Mouse (Mus musculus) G1E (cell line): ENCODE measurements around the gene Obsl1. TPM values are rescaled to one million over a fixed set of nuclear protein-coding genes. Genes with fewer than 3 reads are reported as not detected.

ENCODE experiments used
- ATAC-seq: 2 replicates; pipeline ENCODE4 v1.8.0; 2016; ENCODE audit warnings: mild to moderate bottlenecking; ENCODE audit not compliant: insufficient number of reproducible peaks, poor library complexity, low FRiP score, severe bottlenecking; ENCODE audit errors: extremely low read depth
- DNase-seq: peaks from one replicate; pipeline ENCODE4 v3.0.0; 2012; ENCODE audit warnings: low spot score
- H3K27me3 ChIP-seq: 2 replicates; pipeline ENCODE4 v1.6.1; 2012; ENCODE audit warnings: mild to moderate bottlenecking, low read length, inconsistent platforms; ENCODE audit not compliant: insufficient read depth
- H3K36me3 ChIP-seq: replicated peaks from 2 replicates; pipeline ENCODE3; 2012; ENCODE audit warnings: mild to moderate bottlenecking, inconsistent platforms
- H3K4me1 ChIP-seq: 2 replicates; pipeline ENCODE4 v1.6.1; 2012; ENCODE audit warnings: low read depth, low read length, inconsistent platforms, mixed read lengths; ENCODE audit not compliant: insufficient read depth
- H3K4me3 ChIP-seq: 2 replicates; pipeline ENCODE4 v1.5.1; 2012; ENCODE audit warnings: low read depth, mild to moderate bottlenecking, inconsistent platforms, low read length, moderate library complexity, mixed read lengths
- H3K9me3 ChIP-seq: replicated peaks from 2 replicates; pipeline ENCODE4 v1.6.1; 2012; ENCODE audit warnings: inconsistent platforms
- CTCF ChIP-seq: IDR thresholded peaks from 2 replicates; pipeline ENCODE4 v1.5.1; 2012; ENCODE audit warnings: low read depth, low read length, inconsistent platforms, mixed read lengths
- GATA1 ChIP-seq: IDR thresholded peaks from 2 replicates; pipeline ENCODE4 v1.6.1; 2012; ENCODE audit warnings: borderline replicate concordance, low read length, inconsistent platforms, mixed read lengths
- GATA2 ChIP-seq: IDR thresholded peaks from 2 replicates; pipeline ENCODE4 v1.6.1; 2012; ENCODE audit warnings: low read depth, low read length, inconsistent platforms, borderline replicate concordance
- POLR2AphosphoS5 ChIP-seq: IDR thresholded peaks from 2 replicates; pipeline ENCODE4 v1.6.1; 2012; ENCODE audit warnings: low read depth, low read length, inconsistent platforms; ENCODE audit not compliant: insufficient replicate concordance
- TAL1 ChIP-seq: conservative IDR thresholded peaks from 2 replicates; pipeline ENCODE4 v1.6.1; 2012; ENCODE audit warnings: low read depth, low read length, inconsistent platforms, mixed read lengths
- polyA plus RNA-seq: library from polyadenylated mRNA; stranded (reverse); fragments of >175 nt; gene quantifications from 2 replicates; pipeline ENCODE4 v1.2.3, GENCODE M21; 2012
- total RNA-seq, 2 experiments: library from RNA; stranded (forward) in 1 of 2; stranded (reverse) in 1 of 2; fragments of 200-1000 nt in 1 of 2; fragments of >200 nt in 1 of 2; fragmentation: Nextera tagmentation in 1 of 2; gene quantifications; 2 replicates each; pipeline ENCODE4 v1.2.3; 2014 to 2017

Obsl1 gene
- total and polyA plus RNA-seq, 3 experiments, result 0.05 TPM; not detected in 2

- no peak for ATAC-seq
- H3K27me3 ChIP-seq, result no peaks in the 10 kb centered on the region
- H3K4me3 ChIP-seq, result no peak overlapping the region
- peaks cover 81% of the 10 kb centered on the region for H3K4me1 ChIP-seq
- TF ChIP-seq CTCF, result no peak
- no peak for TF ChIP-seq GATA1
- no peak for TF ChIP-seq TAL1
- no peak for TF ChIP-seq POLR2AphosphoS5
- no peak for TF ChIP-seq GATA2
- no peaks in the 10 kb centered on the region for H3K9me3 ChIP-seq
- no peak for DNase-seq
- H3K36me3 ChIP-seq, result peaks cover 69% of the 10 kb centered on the region
Observed at GRCm38 (mm10) chr1:75442171-75442570, 64.1 kb downstream of the Obsl1 start.

GRCm38 (mm10) chr1:75441471-75441996 is 64.7 kb downstream of the Obsl1 start:
- ATAC-seq (no peak), DNase-seq (no peak)
- no peaks in the 10 kb centered on the region for H3K9me3 ChIP-seq
- H3K4me1 ChIP-seq, result peaks cover 81% of the 10 kb centered on the region
- no peaks in the 10 kb centered on the region for H3K27me3 ChIP-seq
- H3K4me3 ChIP-seq, result no peak overlapping the region
- TF ChIP-seq POLR2AphosphoS5 (no peak), GATA2 (no peak), TAL1 (no peak), CTCF (no peak), GATA1 (no peak)
- H3K36me3 ChIP-seq, result peaks cover 73% of the 10 kb centered on the region

GRCm38 (mm10) chr1:75440661-75441060 is 65.6 kb downstream of the Obsl1 start:
- Histone ChIP-seq H3K4me1 (peaks cover 77% of the 10 kb centered on the region), H3K36me3 (peaks cover 73% of the 10 kb centered on the region), H3K4me3 (no peak overlapping the region), H3K27me3 (no peaks in the 10 kb centered on the region), H3K9me3 (no peaks in the 10 kb centered on the region)
- ATAC-seq (no peak), DNase-seq (no peak)
- no peak for TF ChIP-seq TAL1
- no peak for TF ChIP-seq CTCF
- TF ChIP-seq GATA2, result no peak
- no peak for TF ChIP-seq POLR2AphosphoS5
- TF ChIP-seq GATA1, result no peak

GRCm38 (mm10) chr1:75438782-75439181 is 67.5 kb downstream of the Obsl1 start:
- no peak overlapping the region for H3K4me3 ChIP-seq
- TF ChIP-seq POLR2AphosphoS5 (no peak), CTCF (no peak), GATA2 (no peak), TAL1 (no peak), GATA1 (no peak)
- DNase-seq (no peak), ATAC-seq (no peak)
- H3K36me3 ChIP-seq, result peaks cover 67% of the 10 kb centered on the region
- H3K9me3 ChIP-seq, result no peaks in the 10 kb centered on the region
- peaks cover 68% of the 10 kb centered on the region for H3K4me1 ChIP-seq
- peaks cover 8% of the 10 kb centered on the region for H3K27me3 ChIP-seq

- 0 out of 2 replicates have a peak, but pooled peaks have one; percentile 67 for TF ChIP-seq POLR2AphosphoS5
- TF ChIP-seq GATA1, result no peak
- no peak for TF ChIP-seq GATA2
- DNase-seq (peak; percentile 96), ATAC-seq (peak; percentile 97)
- Histone ChIP-seq H3K4me1 (peaks cover 46% of the 10 kb centered on the region), H3K4me3 (peak within 1 kb of the TSS; percentile 71), H3K27me3 (peaks cover 38% of the 10 kb centered on the region), H3K9me3 (no peaks in the 10 kb centered on the region), H3K36me3 (peaks cover 37% of the 10 kb centered on the region)
Observed at GRCm38 (mm10) chr1:75435475-75436328, 70.5 kb downstream of the Obsl1 start, which contains the start of gene Gmppa. TSS of gene Gmppa (plus strand) at chr1:75435930.

Other genes starting within 250 kb of the Obsl1 start
- gene Ptprn, start 241.9 kb downstream of the Obsl1 start, total RNA-seq (2014; fragmentation: Nextera tagmentation), result not detected in 2 replicates
- 0.11 TPM in 1 of 2 replicates, not detected in the other for gene Ptprn, start 241.9 kb downstream of the Obsl1 start, total RNA-seq (2017)
- 0.03 and 0.08 TPM in 2 replicates for gene Ptprn, start 241.9 kb downstream of the Obsl1 start, polyA plus RNA-seq
- gene Resp18, start 228.0 kb downstream of the Obsl1 start, total RNA-seq (2014; fragmentation: Nextera tagmentation), result not detected in 2 replicates
- gene Resp18, start 228.0 kb downstream of the Obsl1 start, total RNA-seq (2017), result not detected in 2 replicates
- gene Resp18, start 228.0 kb downstream of the Obsl1 start, polyA plus RNA-seq, result not detected in 2 replicates
- 56.3 and 73.7 TPM in 2 replicates for gene Dnpep, start 188.5 kb downstream of the Obsl1 start, total RNA-seq (2014; fragmentation: Nextera tagmentation)
- 38.7 and 47.2 TPM in 2 replicates for gene Dnpep, start 188.5 kb downstream of the Obsl1 start, total RNA-seq (2017)
- 69.4 and 79.0 TPM in 2 replicates for gene Dnpep, start 188.5 kb downstream of the Obsl1 start, polyA plus RNA-seq
- gene Des, start 146.1 kb downstream of the Obsl1 start, total RNA-seq (2014; fragmentation: Nextera tagmentation), result 12.9 and 19.0 TPM in 2 replicates
- 3.4 and 5.6 TPM in 2 replicates for gene Des, start 146.1 kb downstream of the Obsl1 start, total RNA-seq (2017)
- gene Des, start 146.1 kb downstream of the Obsl1 start, polyA plus RNA-seq, result 12.7 and 13.8 TPM in 2 replicates
- gene Speg, start 131.2 kb downstream of the Obsl1 start, total RNA-seq (2014; fragmentation: Nextera tagmentation), result 1.9 and 7.7 TPM in 2 replicates
- gene Speg, start 131.2 kb downstream of the Obsl1 start, total RNA-seq (2017), result 1.9 and 2.3 TPM in 2 replicates
- 10.3 and 12.6 TPM in 2 replicates for gene Speg, start 131.2 kb downstream of the Obsl1 start, polyA plus RNA-seq
- gene Gmppa, start 70.5 kb downstream of the Obsl1 start, total RNA-seq (2014; fragmentation: Nextera tagmentation), result 179 and 182 TPM in 2 replicates
- gene Gmppa, start 70.5 kb downstream of the Obsl1 start, total RNA-seq (2017), result 178 and 183 TPM in 2 replicates
- 328 and 349 TPM in 2 replicates for gene Gmppa, start 70.5 kb downstream of the Obsl1 start, polyA plus RNA-seq
- gene Asic4, start 56.0 kb downstream of the Obsl1 start, total RNA-seq (2014; fragmentation: Nextera tagmentation), result 1.1 and 2.9 TPM in 2 replicates
- 1.7 and 2.6 TPM in 2 replicates for gene Asic4, start 56.0 kb downstream of the Obsl1 start, total RNA-seq (2017)
- 8.7 and 8.8 TPM in 2 replicates for gene Asic4, start 56.0 kb downstream of the Obsl1 start, polyA plus RNA-seq
- 19.9 and 23.6 TPM in 2 replicates for gene Chpf, start 27.1 kb downstream of the Obsl1 start, total RNA-seq (2014; fragmentation: Nextera tagmentation)
- gene Chpf, start 27.1 kb downstream of the Obsl1 start, total RNA-seq (2017), result 12.0 and 16.6 TPM in 2 replicates
- gene Chpf, start 27.1 kb downstream of the Obsl1 start, polyA plus RNA-seq, result 119 and 121 TPM in 2 replicates
- 0.30 TPM in 1 of 2 replicates, not detected in the other for gene Tmem198, start 26.9 kb downstream of the Obsl1 start, total RNA-seq (2014; fragmentation: Nextera tagmentation)
- 0.76 and 1.1 TPM in 2 replicates for gene Tmem198, start 26.9 kb downstream of the Obsl1 start, total RNA-seq (2017)
- gene Tmem198, start 26.9 kb downstream of the Obsl1 start, polyA plus RNA-seq, result 4.0 and 4.8 TPM in 2 replicates
- not detected in 2 replicates for gene Inha, start 625 bp upstream of the Obsl1 start, total RNA-seq (2014; fragmentation: Nextera tagmentation)
- gene Inha, start 625 bp upstream of the Obsl1 start, total RNA-seq (2017), result not detected in 2 replicates
- not detected in 2 replicates for gene Inha, start 625 bp upstream of the Obsl1 start, polyA plus RNA-seq
- 25.2 and 35.2 TPM in 2 replicates for gene Stk11ip, start 15.1 kb upstream of the Obsl1 start, total RNA-seq (2014; fragmentation: Nextera tagmentation)
- gene Stk11ip, start 15.1 kb upstream of the Obsl1 start, total RNA-seq (2017), result 30.0 and 35.3 TPM in 2 replicates
- gene Stk11ip, start 15.1 kb upstream of the Obsl1 start, polyA plus RNA-seq, result 201 and 251 TPM in 2 replicates
- not detected in 2 replicates for gene Slc4a3, start 39.8 kb upstream of the Obsl1 start, total RNA-seq (2014; fragmentation: Nextera tagmentation)
- 0.05 and 0.23 TPM in 2 replicates for gene Slc4a3, start 39.8 kb upstream of the Obsl1 start, total RNA-seq (2017)
- gene Slc4a3, start 39.8 kb upstream of the Obsl1 start, polyA plus RNA-seq, result not detected in 2 replicates